Mouse (Mus musculus): Measurements from ENCODE around the gene Zdhhc20. TPM values are rescaled to one million over a fixed set of nuclear protein-coding genes. Genes with fewer than 3 reads are reported as not detected.

The Zdhhc20 gene
- total RNA-seq, 2 experiments from 2014 or later = 33.1 to 35.5 TPM

GRCm38 (mm10) chr14:57833526-57833925 lies 56.5 kb downstream of the Zdhhc20 start:
- no peak for DNase-seq (ENCODE audit: extremely low spot score in 1 of 2, low spot score in 1 of 2)

GRCm38 (mm10) chr14:57827284-57827683 lies 62.8 kb downstream of the Zdhhc20 start:
- DNase-seq (ENCODE audit: extremely low spot score in 1 of 2, low spot score in 1 of 2) = no peak

GRCm38 (mm10) chr14:57825788-57826751 lies 64.0 kb downstream of the Zdhhc20 start, which contains the start of the genes Ska3 and Mrpl57:
TSS of gene Ska3 (minus strand) at chr14:57826185.
TSS of gene Mrpl57 (plus strand) at chr14:57826234.
- peak; percentile 90 for DNase-seq (ENCODE audit: extremely low spot score in 1 of 2, low spot score in 1 of 2)

- no peak for DNase-seq (ENCODE audit: extremely low spot score in 1 of 2, low spot score in 1 of 2)
These were observed 69.2 kb downstream of the Zdhhc20 start for GRCm38 (mm10) chr14:57820839-57821238.

- DNase-seq (ENCODE audit: extremely low spot score in 1 of 2, low spot score in 1 of 2) = no peak
These were observed 78.2 kb downstream of the Zdhhc20 start for GRCm38 (mm10) chr14:57811844-57812243.

- no peak for DNase-seq (ENCODE audit: extremely low spot score in 1 of 2, low spot score in 1 of 2)
These were observed 79.2 kb downstream of the Zdhhc20 start for GRCm38 (mm10) chr14:57810886-57811285.

- no peak for DNase-seq (ENCODE audit: extremely low spot score in 1 of 2, low spot score in 1 of 2)
These were observed 81.5 kb downstream of the Zdhhc20 start for GRCm38 (mm10) chr14:57808558-57808957.

- DNase-seq (ENCODE audit: extremely low spot score in 1 of 2, low spot score in 1 of 2) = no peak
These were observed 86.3 kb downstream of the Zdhhc20 start for GRCm38 (mm10) chr14:57803731-57804130.

- peak; percentile 84 to 91 for DNase-seq (ENCODE audit: extremely low spot score in 1 of 2, low spot score in 1 of 2)
These were observed 91.8 kb downstream of the Zdhhc20 start, which contains the start of gene Sap18 for GRCm38 (mm10) chr14:57797991-57798931. TSS of gene Sap18 (plus strand) at chr14:57798180.

GRCm38 (mm10) chr14:57797551-57797950 lies 92.5 kb downstream of the Zdhhc20 start:
- no peak for DNase-seq (ENCODE audit: extremely low spot score in 1 of 2, low spot score in 1 of 2)

- DNase-seq (ENCODE audit: extremely low spot score in 1 of 2, low spot score in 1 of 2) = no peak
These were observed 98.9 kb downstream of the Zdhhc20 start for GRCm38 (mm10) chr14:57791171-57791570.

GRCm38 (mm10) chr14:57789759-57790158 lies 100.3 kb downstream of the Zdhhc20 start:
- no peak for DNase-seq (ENCODE audit: extremely low spot score in 1 of 2, low spot score in 1 of 2)

- DNase-seq (ENCODE audit: extremely low spot score in 1 of 2, low spot score in 1 of 2) = no peak
These were observed 100.8 kb downstream of the Zdhhc20 start for GRCm38 (mm10) chr14:57789311-57789710.

- DNase-seq (ENCODE audit: extremely low spot score in 1 of 2, low spot score in 1 of 2) = no peak
These were observed 102.7 kb downstream of the Zdhhc20 start for GRCm38 (mm10) chr14:57787406-57787805.

Small RNA genes within 50 kb of the gene (microRNA-seq; reads per million reads assigned to microRNA genes)
- 2.6 to 3.1 reads per million in 2 experiments for gene Mir3077

Other genes with a start within 250 kb of the Zdhhc20 start
- 10 to 100 TPM; 11.8 to 15.4 TPM for gene Xpo4, start 224.8 kb downstream of the Zdhhc20 start, total RNA-seq (2021)
- 1 to 10 TPM in 1 of 2 experiments, under 1 TPM in 1; 0.92 to 4.6 TPM for gene Gm49361, start 144.2 kb downstream of the Zdhhc20 start, total RNA-seq (2021)
- 10 to 100 TPM; 36.8 to 43.0 TPM for gene Lats2, start 131.9 kb downstream of the Zdhhc20 start, total RNA-seq (2021)
- gene Sap18, start 92.1 kb downstream of the Zdhhc20 start, total RNA-seq (2021) = 10 to 100 TPM; 42.8 to 50.1 TPM
- gene Ska3, start 64.1 kb downstream of the Zdhhc20 start, total RNA-seq (2021) = under 1 TPM; 0.63 to 0.81 TPM
- gene Mrpl57, start 64.0 kb downstream of the Zdhhc20 start, total RNA-seq (2021) = 10 to 100 TPM; 89.6 to 90.0 TPM
- 10 to 100 TPM; 19.1 to 20.4 TPM for gene Micu2, start 109.0 kb upstream of the Zdhhc20 start, total RNA-seq (2021)
- gene Fgf9, start 180.3 kb upstream of the Zdhhc20 start, total RNA-seq (2021) = 10 to 100 TPM; 15.5 to 18.6 TPM